Mouse (Mus musculus) cerebellum, adult 8-10 months (tissue): ENCODE measurements at regions not wholly inside any gene's neighbourhood (a gene's known extent, or its start where the extent isn't known, plus 50 kb on each side); places are given as distances from the start of the nearest gene placed in this dataset.

Experiments used
- DNase-seq: peaks from one replicate; pipeline ENCODE4 v3.0.0; 2022

DNA sequence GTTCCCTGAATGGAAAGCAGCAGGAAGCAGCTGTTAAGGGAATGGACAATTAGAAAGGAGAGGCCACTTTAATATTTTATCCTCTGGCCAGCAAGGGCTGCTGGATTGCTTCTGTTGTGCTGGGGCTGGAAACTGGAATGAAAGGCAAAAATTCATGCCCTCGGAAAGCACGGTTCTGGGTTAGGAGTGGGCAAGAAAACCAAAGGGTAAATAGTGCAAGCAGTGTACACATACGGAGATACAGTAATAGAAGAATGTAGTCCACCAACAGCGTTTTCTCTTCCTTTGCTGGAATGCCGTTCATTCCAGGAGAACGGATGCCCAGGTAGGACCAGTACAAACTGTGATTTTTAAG is 50.8 kb upstream of the Zfr start:
- no peak for DNase-seq

DNA sequence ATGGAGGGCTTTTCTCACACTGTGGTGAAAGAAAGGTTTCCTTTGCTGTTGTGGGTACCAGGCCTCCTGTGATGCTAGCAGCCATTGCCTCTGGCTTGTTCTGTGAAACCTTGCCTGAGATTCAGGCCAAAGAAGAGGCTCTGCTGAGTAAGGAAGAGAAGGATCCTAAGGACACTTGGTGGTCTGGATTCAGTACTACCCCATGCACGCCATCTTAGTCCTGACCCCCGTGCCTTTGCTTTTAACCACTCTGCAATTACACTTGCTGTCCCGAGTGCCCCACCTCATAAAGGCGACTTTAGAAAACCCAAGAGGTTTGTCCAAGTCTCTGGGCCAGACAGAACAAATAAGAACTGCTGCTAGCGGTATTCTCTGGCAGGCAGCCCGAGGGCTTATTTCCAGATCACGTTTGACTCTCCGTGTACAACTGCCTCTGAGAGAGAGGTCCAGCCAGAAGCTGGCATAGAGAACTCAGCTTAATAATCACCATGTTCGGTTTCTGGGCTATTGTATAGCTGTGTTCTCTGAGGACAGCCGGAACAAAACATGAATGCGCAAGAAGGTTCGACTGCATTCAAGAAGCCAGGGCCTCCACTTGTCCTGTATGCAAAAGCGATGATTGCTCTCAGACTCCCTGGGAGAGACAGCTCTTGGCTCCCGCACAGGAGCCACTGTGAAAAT is 51.3 kb upstream of the Zfr start:
- DNase-seq = peak; percentile 48

DNA sequence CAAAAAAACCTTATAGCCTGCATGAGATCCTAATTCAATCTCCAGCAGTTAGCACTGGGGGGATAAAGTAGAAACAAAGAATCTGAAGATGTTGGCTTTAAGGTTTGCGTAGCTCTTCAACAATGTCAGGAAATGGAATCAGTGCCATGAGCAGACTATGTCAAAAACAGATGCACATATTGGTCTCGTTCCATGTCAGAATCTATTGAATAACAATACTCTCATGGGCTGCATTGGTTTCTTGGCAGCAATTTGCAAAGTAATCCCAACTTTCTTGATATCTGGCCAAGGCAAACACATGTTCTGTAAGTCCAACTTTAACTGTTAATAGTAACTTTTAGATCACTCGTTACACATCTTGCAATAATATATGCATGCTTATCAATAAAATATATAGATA is 58.1 kb upstream of the Sub1 start:
- no peak for DNase-seq

- DNase-seq = no peak
Measured at GRCm38 (mm10) chr15:12053610-12054009, 56.8 kb upstream of the Sub1 start.

- DNase-seq = no peak
Measured at GRCm38 (mm10) chr15:12048965-12049364, 52.2 kb upstream of the Sub1 start.

GRCm38 (mm10) chr15:12048214-12048507 is 51.4 kb upstream of the Sub1 start:
- DNase-seq = no peak

DNA sequence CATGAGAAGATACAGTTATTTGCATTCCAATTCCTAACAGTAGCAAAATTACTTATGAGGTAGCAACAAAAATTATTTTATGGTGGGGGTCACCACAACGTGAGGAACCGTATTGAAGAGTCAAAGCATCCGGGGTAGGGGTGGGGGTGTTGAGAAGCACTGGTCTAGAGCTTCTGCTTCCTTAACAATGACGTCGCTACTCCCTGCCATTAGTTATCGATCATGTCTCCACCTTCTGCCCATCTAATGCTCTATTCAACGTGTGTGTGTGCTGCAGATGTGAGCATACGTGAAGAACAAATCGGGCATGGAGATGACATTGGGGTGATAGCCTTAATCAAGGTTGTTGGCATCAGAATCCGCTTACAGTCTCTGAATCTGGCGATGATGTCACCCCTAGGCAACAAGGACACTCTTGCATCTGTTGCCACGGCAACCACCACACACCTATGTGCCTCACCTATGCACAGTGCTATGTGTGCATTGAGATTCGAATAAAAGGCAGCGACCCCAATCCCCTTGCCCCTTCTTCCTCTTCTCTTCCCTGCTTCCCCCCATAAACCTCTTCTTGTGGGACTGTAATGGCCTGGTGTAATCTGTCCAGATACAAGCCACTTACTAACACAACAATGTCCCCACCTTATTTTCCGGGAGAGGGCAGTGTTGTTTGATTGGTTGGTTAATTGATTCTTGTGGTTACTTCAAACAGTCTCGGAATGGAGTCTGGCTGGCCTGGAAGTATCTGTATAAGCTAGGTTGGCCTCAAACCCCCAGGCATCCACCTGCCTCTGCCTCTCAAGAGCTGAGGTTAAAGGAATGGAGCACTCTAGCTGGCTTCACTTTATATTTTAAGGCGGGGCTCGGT is 50.8 kb upstream of the Sub1 start:
- no peak for DNase-seq
